Mouse (Mus musculus): ENCODE data around the gene Zcrb1.
A peak's percentile ranks its signal among the peaks of the same experiment; 100 is the strongest.
"Not testable (repeated sequence)": the region's sequence is repeated elsewhere in the genome, so short reads cannot be mapped to it uniquely, and the experiment has no call there.

Zcrb1 gene

DNA sequence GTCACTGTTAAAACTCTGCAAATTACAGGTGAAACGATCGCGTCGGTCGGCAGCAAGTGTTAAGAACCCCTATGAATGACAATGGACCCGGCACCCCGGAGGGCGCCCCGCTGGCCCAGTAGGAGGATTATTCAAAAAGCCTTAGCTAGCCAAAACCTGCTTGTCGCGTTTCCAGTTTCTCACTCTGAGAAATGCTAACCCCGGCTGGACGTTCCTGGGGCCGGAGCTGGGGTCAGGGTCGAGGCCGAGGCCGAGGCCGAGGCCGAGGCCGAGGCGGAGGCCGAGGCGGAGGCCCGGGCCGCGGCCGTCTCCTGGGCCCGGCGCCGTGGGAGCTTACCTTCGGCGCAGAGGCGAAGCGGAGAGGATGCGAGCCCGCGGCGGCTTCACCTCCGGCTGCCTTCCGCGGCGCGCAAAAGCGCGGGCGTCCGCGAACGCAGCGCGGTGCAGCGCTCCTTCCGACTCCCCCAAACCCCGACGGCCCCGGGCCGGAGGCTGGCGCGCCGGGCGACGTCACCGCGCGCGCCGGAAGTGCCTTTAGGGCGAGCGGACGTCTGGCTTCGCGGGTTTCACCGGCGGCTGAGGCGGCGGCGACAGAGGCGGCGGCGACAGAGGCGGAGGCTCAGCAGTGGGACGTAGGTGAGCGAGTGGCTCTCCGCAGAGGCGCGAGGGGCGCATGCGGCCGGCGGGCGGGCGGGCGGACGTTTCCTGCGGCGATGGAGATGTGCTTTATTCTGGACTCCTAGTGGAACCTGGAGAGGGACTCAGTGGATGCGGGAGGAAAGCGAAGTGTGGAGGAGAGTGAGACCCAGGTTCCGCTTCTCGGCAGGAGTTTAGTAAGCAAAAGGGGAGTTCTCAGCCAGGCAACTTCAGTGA is at the start of gene Zcrb1, which contains the start of gene Pphln1:
Gene Zcrb1, minus strand, starts transcription at position 509 of the 873 bp plus-strand sequence.
Gene Pphln1, plus strand, starts transcription at position 525 of the 873 bp plus-strand sequence.
- peak; percentile 90 for DNase-seq (ENCODE audit: low read depth)

DNA sequence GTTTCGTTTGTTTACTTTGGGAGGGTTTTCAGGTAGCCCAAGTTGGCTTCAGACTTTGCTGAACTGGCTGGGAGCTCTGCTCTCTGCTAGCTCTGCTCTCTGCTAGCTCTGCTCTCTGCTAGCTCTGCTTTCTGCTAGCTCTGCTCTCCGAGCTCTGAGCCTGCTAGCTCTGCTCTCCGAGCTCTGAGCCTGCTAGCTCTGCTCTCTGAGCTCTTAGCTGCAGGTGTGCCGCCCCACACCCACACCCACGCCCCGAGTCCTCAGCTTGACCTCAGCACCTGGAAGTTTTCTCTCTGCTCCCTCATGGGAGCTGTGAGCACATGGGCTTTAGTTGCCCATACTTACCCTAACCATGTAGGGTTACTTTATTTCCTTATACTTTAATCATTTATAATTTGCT is 45.5 kb upstream of the Zcrb1 start:
- DNase-seq (ENCODE audit: low read depth), result no peak

DNA sequence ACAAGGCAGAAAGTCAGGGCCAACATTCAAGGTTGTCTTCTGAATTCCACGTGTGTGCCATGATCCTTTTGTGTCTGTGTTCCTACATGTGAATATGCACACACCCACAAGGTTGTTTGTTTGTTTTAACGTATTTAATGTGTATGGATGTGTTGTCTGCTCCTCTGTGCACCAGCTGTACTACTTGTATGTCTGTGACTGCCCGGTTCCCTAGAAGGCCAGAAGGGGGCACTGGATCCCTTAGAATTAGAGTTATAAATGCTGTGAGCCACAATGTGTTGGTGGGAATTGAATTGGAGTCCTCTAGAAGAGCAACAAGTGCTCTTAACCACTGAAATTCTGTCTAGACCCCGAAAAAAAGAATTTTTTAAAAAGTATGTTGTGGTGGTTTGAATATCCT is 44.1 kb upstream of the Zcrb1 start:
- peak; percentile 21 for DNase-seq (ENCODE audit: low read depth)

DNA sequence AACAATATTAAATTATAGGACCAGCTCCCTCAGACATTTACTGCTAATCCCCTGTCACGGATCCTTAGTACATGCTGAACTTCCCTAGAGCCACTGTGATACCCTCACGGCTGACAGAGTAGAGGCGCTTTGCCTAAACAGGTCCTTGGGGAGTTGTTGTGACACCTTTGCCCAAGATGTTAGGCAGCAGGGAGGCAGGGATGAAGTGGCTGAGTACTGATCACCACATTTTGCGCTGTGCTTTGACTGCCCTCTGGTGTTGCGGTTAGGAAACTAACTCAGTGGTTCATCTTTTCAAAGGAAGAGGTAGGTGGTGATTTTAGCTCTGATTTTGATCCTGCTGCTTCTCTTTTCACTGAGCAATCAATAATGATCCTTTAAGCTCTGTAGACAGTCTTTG is 40.5 kb upstream of the Zcrb1 start:
- peak; percentile 70 for DNase-seq (ENCODE audit: low read depth)

DNA sequence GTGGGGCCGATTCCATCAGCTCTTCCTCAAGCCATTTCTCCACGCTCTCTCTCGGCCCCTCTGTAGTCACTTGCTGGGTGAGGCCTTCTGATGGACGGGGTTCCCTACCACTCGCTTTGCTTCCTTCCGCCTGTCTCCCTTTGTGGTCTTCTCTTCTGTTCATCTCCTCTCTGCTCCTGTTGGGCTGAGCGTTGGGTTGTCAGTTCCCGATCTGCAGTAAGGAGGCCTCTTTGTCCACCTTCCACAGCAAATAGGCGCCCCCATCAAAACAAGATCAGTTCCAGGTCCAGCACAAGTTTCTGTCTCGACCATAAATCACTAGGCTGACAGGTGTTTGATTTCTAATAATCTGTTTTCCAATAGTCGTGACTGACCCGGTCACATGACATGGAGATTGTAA is 37.9 kb upstream of the Zcrb1 start:
- no peak for DNase-seq (ENCODE audit: low read depth)

DNA sequence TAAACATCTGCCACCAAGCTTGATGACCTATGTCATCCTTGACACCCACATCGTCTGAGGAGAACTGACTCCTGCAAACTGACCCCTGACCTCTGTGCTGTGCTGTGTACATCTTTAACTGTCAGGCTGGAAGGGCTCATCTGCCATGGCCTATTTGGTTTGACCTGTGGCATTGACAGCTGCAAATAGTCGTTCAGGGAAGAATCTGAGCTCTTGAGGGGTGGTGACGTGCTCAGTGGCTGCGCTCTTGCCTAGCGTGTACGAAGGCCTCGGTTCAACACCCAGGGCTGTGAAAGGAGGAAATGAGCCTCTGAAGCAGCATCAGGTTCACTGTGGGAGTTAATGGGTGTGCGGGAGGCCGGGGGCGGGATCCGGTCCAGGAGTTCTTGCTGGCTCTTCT is 35.7 kb upstream of the Zcrb1 start:
- no peak for DNase-seq (ENCODE audit: low read depth)

DNA sequence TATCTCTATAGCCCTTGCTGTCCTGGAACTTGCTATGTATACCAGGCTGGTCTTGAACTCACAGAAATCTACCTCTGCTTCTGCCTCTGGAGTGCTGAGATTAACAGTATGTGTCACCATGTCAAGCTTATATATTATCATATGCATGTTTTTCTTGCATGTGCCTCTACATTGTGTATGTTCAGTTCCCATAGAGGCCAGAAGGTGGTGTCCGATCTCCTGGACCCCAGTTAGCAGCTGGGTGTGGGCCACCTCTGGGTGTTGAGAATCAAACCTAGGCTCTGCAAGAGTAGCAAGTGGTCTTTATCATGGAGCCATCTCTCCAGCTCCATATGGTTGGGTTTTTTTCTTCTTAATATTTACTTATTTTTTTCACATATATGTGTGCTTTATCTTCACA is 24.4 kb upstream of the Zcrb1 start:
- no peak for DNase-seq (ENCODE audit: low read depth)

DNA sequence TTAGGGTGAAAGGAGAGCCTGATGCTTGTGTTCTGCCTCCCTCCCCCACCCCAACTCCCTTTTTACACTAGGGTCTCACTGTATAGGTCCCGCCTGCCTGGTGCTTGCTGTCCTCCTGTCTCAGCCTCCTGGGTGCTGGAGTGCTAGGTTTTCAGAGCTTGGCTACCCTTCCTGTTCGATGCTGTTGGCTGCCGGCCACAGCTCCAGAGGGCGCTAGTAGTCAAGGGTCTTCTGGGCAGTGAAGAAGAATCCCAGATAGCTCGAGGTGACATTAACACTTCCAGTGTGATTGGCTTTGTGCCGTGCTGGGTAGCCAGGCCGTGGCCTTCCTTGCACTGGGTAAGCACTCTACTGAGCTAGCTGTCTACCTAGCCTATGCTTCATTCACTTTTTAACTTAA is 22.5 kb upstream of the Zcrb1 start:
- DNase-seq (ENCODE audit: low read depth), result no peak

DNA sequence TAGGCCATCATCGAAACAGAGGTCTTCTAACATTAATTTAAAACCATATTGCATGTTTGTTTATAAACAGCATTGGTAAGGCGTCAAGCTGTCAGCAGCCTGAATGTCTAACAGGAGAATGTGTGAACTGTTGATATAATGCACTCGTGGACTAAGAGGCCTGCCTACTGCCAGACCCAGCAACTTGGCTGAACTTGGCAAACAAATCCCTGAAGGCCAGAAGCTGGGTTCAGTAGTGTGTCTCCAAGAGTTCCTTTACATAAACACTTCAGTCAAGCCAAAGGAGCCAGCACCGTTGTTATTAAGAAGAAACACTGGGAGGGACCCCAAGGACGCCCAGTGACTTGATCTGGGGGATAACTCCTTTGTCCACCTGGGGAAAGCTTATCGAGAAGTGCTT is 18.2 kb upstream of the Zcrb1 start:
- DNase-seq (ENCODE audit: low read depth), result no peak

DNA sequence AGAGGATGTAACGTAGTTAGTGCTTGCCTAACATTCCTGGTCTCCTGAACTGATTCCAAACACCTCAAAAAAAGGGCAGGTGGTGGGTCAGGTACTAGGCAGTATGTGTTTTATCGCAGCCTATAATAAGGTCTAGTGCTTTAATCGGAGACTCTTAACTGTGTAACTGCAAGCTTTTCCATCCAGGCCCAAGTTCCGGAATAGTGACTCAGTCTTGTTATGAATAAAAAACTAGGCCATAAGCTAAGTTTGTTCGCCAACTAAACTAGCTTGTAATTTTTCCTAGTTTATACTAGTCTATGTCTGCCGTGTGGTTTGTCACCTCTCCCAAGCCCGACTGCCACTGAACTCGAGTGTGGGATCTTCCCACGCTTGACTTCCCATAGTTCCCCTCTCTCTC is 16.3 kb upstream of the Zcrb1 start:
- DNase-seq (ENCODE audit: low read depth), result no peak

DNA sequence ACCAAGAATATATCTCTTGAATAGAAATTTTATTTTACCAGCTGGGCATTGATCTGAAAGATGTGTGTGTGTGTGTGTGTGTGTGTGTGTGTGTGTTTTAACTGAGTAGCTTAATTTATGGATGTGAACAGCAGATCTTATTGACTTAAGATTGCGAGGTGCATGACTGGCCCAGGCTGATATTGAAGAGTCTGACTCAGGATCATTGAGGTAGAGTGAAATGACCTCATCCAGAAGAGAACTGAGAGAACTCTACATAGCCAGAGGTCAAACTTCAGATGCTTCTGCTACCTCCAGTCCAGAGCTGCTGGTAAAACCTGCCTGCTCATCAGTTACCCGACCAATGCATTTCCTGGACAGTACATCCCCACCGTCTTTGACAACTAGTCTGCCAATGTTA is 14.3 kb upstream of the Zcrb1 start:
- no peak for DNase-seq (ENCODE audit: low read depth)

DNA sequence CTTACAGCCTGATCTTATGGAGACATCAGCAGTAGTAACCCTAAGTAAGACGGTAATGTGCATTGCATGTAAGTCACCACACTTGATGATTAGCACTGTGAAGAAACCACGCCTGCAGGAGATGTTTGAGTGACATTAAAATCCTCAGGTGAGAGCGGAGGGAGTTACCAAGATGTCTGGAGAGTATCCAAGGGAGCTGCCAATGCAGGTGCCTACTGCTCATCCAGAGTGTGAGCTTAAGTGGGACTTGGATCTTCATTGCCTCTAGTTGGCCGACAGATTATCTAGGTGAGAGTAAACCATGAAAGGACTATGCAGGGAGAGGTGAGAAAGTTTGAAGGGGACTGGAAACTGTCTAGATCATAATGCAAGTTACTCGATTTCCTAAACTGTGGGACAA is 8.4 kb upstream of the Zcrb1 start:
- DNase-seq (ENCODE audit: low read depth), result no peak

DNA sequence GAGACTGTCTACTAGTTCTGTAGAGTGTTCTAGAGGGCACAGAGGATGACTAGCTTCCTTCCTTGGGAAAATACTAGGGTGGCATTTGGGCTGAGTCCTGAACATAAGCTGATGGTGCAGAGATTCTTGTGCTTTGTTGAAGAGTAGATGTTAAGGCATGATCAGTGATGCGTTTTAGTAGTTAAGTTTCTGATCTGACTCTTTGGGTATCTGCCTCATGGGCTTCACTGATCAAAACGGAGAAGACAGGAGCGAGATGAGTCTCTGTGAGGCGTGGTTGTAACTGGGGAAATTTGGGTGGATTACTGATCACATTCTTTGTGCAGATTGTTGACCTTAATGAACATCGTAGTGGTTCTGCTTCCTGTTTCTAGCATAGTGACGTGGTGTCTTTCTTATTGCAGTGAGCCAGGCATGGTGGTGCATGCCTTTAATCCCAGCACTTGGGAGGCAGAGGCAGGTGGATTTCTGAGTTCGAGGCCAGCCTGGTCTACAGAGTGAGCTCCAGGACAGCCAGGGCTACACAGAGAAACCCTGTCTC is 7.4 kb upstream of the Zcrb1 start:
- no peak for DNase-seq (ENCODE audit: low read depth)

DNA sequence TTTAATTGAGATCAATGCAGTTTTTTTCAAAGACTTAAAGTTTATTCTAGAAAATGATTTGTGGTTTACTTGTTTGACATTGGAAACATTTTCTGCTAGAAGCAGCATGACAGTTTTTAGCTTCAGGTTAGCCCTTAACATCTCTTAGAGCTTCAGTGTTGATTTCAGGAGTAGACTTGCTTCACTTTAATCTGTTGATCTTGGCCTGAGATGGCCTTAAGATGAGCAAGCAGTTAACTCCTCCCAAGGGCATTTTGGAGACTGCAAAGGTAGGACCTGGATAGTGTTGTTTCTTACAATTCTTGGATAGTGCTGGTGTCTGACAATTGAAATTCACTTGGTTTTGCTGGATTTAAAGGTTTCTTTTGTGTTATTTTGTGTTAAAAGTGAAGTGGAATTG is 6.7 kb upstream of the Zcrb1 start:
- no peak for DNase-seq (ENCODE audit: low read depth)

DNA sequence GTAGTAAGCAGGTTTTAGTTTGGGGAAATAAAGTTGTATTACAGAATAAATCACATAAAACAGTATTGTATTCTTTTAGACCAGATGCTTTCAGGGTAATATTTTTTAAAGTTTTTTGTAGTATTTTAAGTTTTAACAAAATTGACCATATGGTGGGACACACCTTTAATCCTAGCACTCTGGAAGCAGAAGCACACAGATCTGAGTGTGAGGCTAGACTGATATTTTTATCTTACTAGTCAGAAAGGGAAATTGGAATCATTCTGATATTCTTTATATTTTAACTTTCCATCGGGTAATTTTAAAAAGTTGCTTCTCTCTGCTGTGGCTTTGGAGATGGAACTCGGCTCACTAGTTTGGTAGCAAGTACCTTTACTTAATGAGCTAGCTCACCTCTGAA is 4.6 kb upstream of the Zcrb1 start:
- no peak for DNase-seq (ENCODE audit: low read depth)

DNA sequence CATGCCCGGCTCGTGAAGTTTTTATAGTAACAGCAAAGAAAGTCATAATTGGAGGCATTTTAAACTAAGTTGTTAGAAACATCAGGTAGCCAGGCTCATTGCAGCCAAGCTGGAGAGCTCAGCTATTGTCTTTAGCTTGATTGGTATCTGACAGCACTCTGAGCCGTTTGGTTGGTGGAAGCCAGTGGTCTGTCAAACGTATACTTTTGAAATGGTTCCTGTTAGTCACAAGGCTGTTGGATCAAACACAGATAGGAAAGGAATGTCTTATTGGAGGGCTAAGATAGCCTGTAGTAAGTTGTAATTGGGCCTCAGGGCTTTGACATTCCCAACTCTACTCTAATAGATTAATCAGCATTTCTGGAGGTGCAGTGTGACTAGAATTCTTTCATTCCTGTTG is 3.3 kb upstream of the Zcrb1 start:
- no peak for DNase-seq (ENCODE audit: low read depth)

DNA sequence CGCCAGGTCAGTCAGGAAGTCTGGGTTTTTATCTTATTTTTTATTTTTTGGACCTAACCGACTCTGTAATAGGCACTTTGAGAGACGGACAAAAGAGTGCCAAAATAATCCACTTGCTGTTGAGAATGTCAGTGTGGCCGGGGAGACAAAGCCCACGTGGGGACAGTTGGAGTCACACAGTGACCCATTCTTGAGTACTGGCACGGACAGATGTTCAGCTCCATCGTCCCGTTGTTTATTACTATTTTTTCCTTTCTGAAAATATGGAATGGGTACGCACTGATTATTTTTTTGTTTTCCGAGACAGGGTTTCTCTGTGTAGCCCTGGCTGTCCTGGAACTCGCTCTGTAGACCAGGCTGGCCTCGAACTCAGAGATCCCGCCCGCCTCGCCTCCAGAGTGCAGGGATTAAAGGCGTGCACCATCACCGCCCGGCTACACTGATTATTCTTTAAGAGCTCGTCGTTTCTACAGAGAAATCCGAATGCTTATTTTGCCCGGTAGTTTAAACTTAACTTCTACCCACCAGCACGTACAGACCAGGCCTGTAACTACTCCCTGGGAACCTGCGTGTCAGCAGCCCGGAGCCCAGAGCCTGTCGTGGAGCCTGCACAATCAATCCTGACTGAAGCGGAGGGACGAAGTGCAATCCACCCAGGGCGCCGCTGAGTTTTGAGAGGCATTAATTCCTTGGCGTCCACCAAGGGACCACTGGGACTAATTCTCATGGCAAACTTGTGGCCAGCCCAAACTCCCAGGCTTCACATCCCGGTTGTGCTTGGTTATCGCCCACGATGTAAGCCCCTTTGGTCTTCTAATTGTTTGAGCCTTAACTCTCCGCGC is 786 bp upstream of the Zcrb1 start:
- peak; percentile 19 for DNase-seq (ENCODE audit: low read depth)

DNA sequence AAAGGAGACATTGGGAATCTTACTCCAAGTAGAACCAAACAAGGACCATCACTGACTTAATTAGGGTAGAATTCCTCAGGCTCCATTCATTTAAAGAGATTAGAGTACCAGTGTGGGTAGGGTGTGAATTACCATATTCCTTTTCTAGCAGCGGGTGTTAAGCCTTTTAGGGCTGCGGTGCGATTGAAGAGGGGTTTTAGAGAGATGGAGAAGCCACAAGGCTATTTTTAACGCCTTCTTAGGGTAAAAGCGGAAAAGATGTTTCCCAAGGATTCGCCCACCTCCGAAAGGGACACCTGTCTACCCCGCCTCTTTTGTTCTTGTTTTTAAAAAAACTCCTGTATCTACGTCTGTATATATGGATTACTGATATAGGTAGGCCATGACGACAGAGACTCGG is 865 bp downstream of the Zcrb1 start:
- peak; percentile 25 for DNase-seq (ENCODE audit: low read depth)

DNA sequence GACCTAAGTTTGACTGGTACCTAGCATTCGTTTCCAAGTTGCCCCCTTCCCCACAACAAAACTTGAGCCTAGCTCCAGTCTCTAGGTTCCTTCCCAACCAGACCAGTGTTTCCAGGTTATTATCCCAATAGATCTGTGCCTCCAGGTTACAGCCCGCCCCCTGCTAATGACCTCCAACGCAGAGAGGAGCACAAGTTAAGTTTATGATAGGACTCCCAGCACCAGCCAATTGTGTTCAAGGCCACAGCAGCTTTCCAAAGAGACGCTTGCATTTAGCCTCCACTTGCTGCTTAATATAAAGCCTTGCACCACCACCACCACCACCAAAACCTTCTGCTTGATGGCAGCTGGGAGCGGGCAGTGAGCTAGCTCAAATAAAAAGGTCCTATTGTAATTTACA is 16.8 kb downstream of the Zcrb1 start:
- DNase-seq (ENCODE audit: low read depth), result no peak

DNA sequence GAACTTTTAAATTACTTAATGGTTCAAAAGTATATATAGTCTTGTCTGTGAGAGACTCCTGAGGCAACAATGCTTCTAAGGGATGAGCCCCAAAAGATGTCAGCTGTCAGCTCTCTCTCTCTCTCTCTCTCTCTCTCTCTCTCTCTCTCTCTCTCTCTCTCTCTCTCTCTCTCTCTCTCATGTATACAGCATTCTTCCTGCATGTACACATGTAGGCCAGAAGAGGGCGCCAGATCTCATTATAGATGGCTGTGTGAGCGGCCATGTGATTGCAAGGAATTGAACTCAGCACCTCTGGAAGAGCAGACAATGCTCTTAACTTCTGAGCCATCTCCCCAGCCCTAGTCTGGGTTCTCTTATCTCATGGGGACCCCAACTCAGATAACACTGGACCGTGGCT is 19.0 kb downstream of the Zcrb1 start:
- DNase-seq (ENCODE audit: low read depth), result peak; percentile 64

DNA sequence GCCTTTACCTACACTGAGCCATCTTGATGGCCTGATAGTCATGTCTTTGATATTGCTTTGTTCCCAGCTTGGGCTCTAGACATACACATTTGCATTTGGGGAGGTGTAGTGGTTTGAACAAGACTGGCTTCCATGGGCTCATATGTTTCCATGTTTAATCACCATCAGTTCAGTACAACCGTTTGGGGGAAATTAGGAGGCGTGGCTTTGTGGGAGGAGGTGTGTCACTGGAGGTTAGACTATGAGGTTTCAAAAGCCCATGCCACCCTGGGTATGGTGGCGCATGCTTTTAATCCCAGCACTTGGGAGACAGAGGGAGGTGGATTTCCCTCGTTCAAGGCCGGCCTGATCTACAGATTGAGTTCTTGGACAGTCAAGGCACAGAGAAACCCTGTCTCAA is 22.4 kb downstream of the Zcrb1 start:
- no peak for DNase-seq (ENCODE audit: low read depth)

DNA sequence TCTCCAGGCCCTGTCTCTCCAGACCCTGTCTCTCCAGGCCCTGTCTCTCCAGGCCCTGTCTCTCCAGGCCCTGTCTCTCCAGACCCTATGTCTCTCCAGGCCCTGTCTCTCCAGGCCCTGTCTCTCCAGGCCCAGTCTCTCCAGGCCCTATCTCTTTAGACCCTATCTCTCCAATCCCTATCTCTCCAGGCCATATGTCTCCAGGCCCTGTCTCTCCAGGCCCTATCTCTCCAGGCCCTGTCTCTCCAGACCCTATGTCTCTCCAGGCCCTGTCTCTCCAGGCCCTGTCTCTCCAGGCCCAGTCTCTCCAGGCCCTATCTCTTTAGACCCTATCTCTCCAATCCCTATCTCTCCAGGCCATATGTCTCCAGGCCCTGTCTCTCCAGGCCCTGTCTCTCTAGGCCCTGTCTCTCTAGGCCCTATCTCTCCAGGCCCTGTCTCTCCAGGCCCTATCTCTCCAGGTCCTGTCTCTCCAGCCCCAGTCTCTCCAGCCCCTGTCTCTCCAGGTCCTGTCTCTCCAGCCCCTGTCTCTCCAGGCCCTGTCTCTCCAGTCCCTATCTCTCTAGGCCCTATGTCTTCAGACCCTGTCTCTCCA is 25.5 kb downstream of the Zcrb1 start:
- not testable (repeated sequence) for DNase-seq (ENCODE audit: low read depth)

DNA sequence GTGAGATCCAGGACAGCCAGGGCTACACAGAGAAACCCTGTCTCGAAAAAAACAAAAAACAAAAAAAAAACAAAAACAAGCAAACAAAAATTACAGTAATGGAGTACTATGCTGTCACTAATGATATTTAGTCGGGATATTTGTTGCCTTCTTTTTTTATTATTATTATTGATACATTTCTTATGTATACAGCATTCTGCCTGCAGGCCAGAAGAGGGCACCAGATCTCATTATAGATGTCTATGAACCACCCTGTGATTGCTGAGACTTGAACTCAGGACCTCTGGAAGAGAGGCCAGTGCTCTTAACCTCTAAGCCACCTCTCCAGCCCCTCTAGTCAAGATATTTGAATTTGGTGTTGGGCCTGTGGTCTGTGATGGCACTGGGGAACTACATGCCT is 26.3 kb downstream of the Zcrb1 start:
- peak; percentile 15 for DNase-seq (ENCODE audit: low read depth)

Measured in naive thymus-derived CD4-positive, alpha-beta T cell, adult 2 months (primary cell).